Mouse (Mus musculus) neural tube, embryonic 11.5 days (tissue): Measurements from ENCODE around the gene Epha3. TPM values are rescaled to one million over a fixed set of nuclear protein-coding genes. Genes with fewer than 3 reads are reported as not detected.

Source experiments
- ATAC-seq: fragments of 200-750 bp; cut with Nextera tagmentation; 2 replicates; pipeline ENCODE4 v1.8.0; 2017; ENCODE audit warnings: moderate number of reproducible peaks, mild to moderate bottlenecking, moderate TSS enrichment, moderate library complexity; ENCODE audit not compliant: insufficient read depth, low FRiP score, low TSS enrichment
- DNase-seq: peaks from one replicate; pipeline ENCODE4 v3.0.0-alpha.2; 2015; ENCODE audit warnings: low spot score
- H3K27ac ChIP-seq: fragments of 300-500 bp; sonication (generic); 2 replicates; pipeline ENCODE4 v1.5.1; 2014; ENCODE audit warnings: low read depth, mild to moderate bottlenecking, low read length
- H3K27me3 ChIP-seq: fragments of 300-500 bp; sonication (generic); 2 replicates; pipeline ENCODE4 v1.6.1; 2014; ENCODE audit warnings: mild to moderate bottlenecking, low read length, mixed read lengths; ENCODE audit not compliant: control insufficient read depth, insufficient read depth
- H3K36me3 ChIP-seq: fragments of 300-500 bp; sonication (generic); 2 replicates; pipeline ENCODE4 v1.6.1; 2014; ENCODE audit warnings: mild to moderate bottlenecking, low read length, moderate library complexity, mixed read lengths; ENCODE audit not compliant: control insufficient read depth, insufficient read depth
- H3K4me1 ChIP-seq: fragments of 300-500 bp; sonication (generic); 2 replicates; pipeline ENCODE4 v1.6.1; 2014; ENCODE audit warnings: low read length, mixed read lengths; ENCODE audit not compliant: control insufficient read depth, insufficient read depth
- H3K4me2 ChIP-seq: fragments of 300-500 bp; sonication (generic); 2 replicates; pipeline ENCODE4 v1.6.1; 2014; ENCODE audit warnings: low read depth, mild to moderate bottlenecking, moderate library complexity
- H3K4me3 ChIP-seq: fragments of 300-500 bp; sonication (generic); 2 replicates; pipeline ENCODE4 v1.5.1; 2014; ENCODE audit warnings: low read depth, low read length
- H3K9ac ChIP-seq: fragments of 300-500 bp; sonication (generic); 2 replicates; pipeline ENCODE4 v1.6.1; 2014; ENCODE audit warnings: mild to moderate bottlenecking, low read length
- H3K9me3 ChIP-seq: fragments of 300-500 bp; sonication (generic); 2 replicates; pipeline ENCODE4 v1.6.1; 2016; ENCODE audit warnings: low read length; ENCODE audit not compliant: control insufficient read depth
- WGBS: fragments of 180-500 bp; shearing (Covaris S2); extraction: QIAGEN DNeasy Blood & Tissue Kit; methylation state at CpG from one replicate; pipeline ENCODE4 v1.1.7; 2014; 5-methylcytosine and 5-hydroxymethylcytosine counted together
- polyA plus RNA-seq: library from polyadenylated mRNA; unstranded; fragments of >200 nt; fragmentation: Nextera tagmentation; extraction: Ambion mirVana; gene quantifications from 2 replicates; pipeline ENCODE4 v1.2.1, GENCODE M21; 2014

The Epha3 gene
- polyA plus RNA-seq, 1 experiment from 2014 or later: 91.9 TPM

DNA sequence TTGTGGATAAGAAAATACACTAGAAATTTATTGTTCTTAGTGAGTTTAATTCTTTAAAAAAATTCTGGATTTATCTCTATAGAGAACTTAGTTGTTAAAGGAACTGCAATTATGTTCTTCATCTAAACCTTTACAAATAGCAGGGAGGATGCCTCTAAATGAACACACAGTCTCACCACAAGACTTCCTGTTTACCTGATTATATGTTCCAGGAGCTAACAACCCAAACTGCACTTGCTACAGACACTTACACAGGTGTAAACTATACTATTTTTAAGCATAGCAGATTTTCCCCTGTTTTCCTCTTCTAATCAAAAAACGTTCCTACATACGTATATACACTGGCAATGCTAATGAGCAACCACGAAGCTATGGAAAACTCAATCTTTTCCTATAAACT, 13.7 kb downstream of the Epha3 start:
- no peaks in the 10 kb centered on the region for H3K9me3 ChIP-seq

DNA sequence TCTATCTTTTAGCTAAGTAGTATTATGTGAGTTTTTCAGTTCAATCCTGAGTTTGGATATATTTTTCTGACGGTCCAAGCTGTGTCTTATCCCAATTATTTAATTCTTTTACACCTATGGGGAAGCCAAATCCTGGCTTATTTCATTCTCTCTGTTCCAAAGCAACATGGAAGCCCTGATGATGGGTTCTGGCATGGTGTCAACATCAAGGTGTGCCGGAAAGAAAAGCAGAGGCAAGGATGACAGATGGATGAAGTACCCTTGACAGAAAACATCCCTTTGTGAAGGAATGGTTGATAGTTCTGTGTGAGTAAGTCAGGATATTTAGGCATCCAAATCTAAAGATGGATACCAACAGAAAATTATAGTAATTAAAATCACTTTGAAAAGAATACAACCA, 21.1 kb downstream of the Epha3 start:
- Histone ChIP-seq H3K4me2 (no peak overlapping the region), H3K27ac (no peak overlapping the region), H3K36me3 (no peaks in the 10 kb centered on the region), H3K4me3 (no peak overlapping the region), H3K4me1 (no peaks in the 10 kb centered on the region), H3K27me3 (no peaks in the 10 kb centered on the region), H3K9me3 (no peaks in the 10 kb centered on the region), H3K9ac (no peak overlapping the region)
- DNase-seq (no peak), ATAC-seq (no peak)
- 95% methylated on average over 2 of the region's 2 CpGs for WGBS

More for the DNA sequence above, 13.7 kb downstream of the Epha3 start:
- Histone ChIP-seq H3K4me2 (no peak overlapping the region), H3K36me3 (no peaks in the 10 kb centered on the region), H3K27ac (no peak overlapping the region), H3K4me3 (no peak overlapping the region), H3K27me3 (no peaks in the 10 kb centered on the region), H3K4me1 (no peaks in the 10 kb centered on the region), H3K9ac (no peak overlapping the region)
- DNase-seq: no peak
- 93% methylated on average over 3 of the region's 3 CpGs for WGBS
- no peak for ATAC-seq

DNA sequence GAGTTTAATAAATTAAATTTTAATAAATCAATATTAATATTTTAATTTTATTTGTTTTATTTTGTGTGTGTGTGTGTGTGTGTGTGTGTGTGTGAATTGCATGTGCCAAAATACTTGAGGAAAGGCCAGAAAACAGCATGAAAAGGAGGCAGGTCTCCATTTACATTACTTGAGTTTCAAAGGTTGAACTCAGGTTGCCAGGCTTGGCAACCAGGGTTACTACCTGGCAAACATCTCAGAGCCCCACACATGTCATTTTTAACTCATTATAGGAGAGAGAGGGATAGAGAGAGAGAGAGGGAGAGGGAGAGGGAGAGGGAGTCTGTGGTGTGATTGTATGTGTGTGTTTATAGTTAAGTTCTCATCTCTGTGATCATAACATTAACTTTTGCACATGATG, 26.5 kb downstream of the Epha3 start:
- no peak overlapping the region for H3K4me2 ChIP-seq
- no peak overlapping the region for H3K4me3 ChIP-seq
- ATAC-seq (no peak), DNase-seq (no peak)
- no peak overlapping the region for H3K9ac ChIP-seq
- H3K4me1 ChIP-seq: no peaks in the 10 kb centered on the region
- no peaks in the 10 kb centered on the region for H3K27me3 ChIP-seq
- no peak overlapping the region for H3K27ac ChIP-seq
- no peaks in the 10 kb centered on the region for H3K9me3 ChIP-seq
- no peaks in the 10 kb centered on the region for H3K36me3 ChIP-seq

GRCm38 (mm10) chr16:63821164-63821563, 42.8 kb downstream of the Epha3 start:
- no peak for ATAC-seq

DNA sequence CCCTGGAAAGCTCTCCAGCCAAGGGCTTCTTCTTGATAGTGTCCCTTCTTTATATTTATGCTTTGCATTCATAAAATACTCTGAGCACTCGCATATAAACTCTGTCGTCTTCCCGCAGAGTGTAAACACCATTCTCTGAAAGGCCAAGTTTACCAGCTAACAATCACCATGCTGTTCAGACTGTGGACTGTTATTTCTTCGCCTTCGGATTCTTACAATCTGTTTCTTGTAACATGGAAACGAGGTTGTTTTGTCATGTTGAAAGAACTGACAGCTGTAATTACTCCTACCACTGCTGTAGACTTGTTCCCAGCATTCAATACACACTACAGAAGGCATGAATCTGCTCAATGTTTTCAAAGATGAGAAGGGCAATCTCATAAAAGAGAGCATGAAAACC, 46.4 kb downstream of the Epha3 start:
- DNase-seq: no peak
- ATAC-seq: no peak
- no peak overlapping the region for H3K27ac ChIP-seq
- H3K4me2 ChIP-seq: no peak overlapping the region
- H3K4me1 ChIP-seq: peaks cover 6% of the 10 kb centered on the region; the same call in 1 of the 2 replicates
- WGBS: 54% methylated on average over 6 of the region's 6 CpGs
- H3K9me3 ChIP-seq: no peaks in the 10 kb centered on the region
- no peaks in the 10 kb centered on the region for H3K36me3 ChIP-seq
- no peak overlapping the region for H3K4me3 ChIP-seq
- no peak overlapping the region for H3K9ac ChIP-seq
- no peaks in the 10 kb centered on the region for H3K27me3 ChIP-seq

More at GRCm38 (mm10) chr16:63821164-63821563, 42.8 kb downstream of the Epha3 start:
- Histone ChIP-seq H3K9me3 (no peaks in the 10 kb centered on the region), H3K9ac (no peak overlapping the region), H3K36me3 (no peaks in the 10 kb centered on the region), H3K27ac (no peak overlapping the region), H3K4me3 (no peak overlapping the region), H3K4me1 (peaks cover 4% of the 10 kb centered on the region; the same call in 1 of the 2 replicates), H3K4me2 (no peak overlapping the region), H3K27me3 (no peaks in the 10 kb centered on the region)
- WGBS: 47% methylated on average over 2 of the region's 2 CpGs
- DNase-seq: peak; percentile 14

- H3K9ac ChIP-seq: no peak overlapping the region
- DNase-seq (no peak), ATAC-seq (no peak)
- H3K27me3 ChIP-seq: no peaks in the 10 kb centered on the region
- H3K4me2 ChIP-seq: no peak overlapping the region
- 0 out of 2 replicates have a peak, but pooled peaks cover 6% of the 10 kb centered on the region for H3K4me1 ChIP-seq
- 33% methylated on average over 1 of the region's 1 CpGs for WGBS
- H3K9me3 ChIP-seq: no peaks in the 10 kb centered on the region
- no peaks in the 10 kb centered on the region for H3K36me3 ChIP-seq
- H3K4me3 ChIP-seq: no peak overlapping the region
- H3K27ac ChIP-seq: no peak overlapping the region
Measured at GRCm38 (mm10) chr16:63816672-63817071, 47.3 kb downstream of the Epha3 start.

DNA sequence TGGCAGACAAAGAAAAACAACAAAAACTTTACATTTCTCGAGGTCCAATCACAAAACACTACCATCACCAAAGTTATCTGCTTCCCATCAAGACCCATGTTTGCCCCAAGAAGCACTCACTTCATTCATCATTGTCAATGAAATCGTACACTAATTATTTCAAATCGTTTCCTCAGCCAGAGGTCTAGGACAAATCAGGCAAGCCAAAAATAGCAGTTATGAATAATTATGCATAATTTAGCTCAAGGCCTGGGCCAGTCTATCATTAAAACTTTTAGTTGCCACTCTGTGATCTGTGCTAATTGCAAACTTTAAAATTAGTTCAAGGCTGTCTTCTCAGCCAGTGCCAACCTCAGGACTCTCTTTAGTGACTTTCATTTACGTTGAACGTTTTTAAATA, 54.1 kb downstream of the Epha3 start:
- H3K36me3 ChIP-seq: no peaks in the 10 kb centered on the region
- no peak for ATAC-seq
- peaks cover 3% of the 10 kb centered on the region; the same call in 1 of the 2 replicates for H3K4me1 ChIP-seq
- no peaks in the 10 kb centered on the region for H3K27me3 ChIP-seq
- WGBS: 70% methylated on average over 5 of the region's 5 CpGs
- H3K27ac ChIP-seq: no peak overlapping the region
- no peak overlapping the region for H3K9ac ChIP-seq
- H3K9me3 ChIP-seq: no peaks in the 10 kb centered on the region
- no peak overlapping the region for H3K4me3 ChIP-seq
- no peak for DNase-seq
- H3K4me2 ChIP-seq: no peak overlapping the region

- Histone ChIP-seq H3K4me2 (no peak overlapping the region), H3K9me3 (no peaks in the 10 kb centered on the region), H3K27ac (no peak overlapping the region), H3K9ac (no peak overlapping the region), H3K4me3 (no peak overlapping the region), H3K4me1 (peaks cover 3% of the 10 kb centered on the region; the same call in 1 of the 2 replicates), H3K36me3 (no peaks in the 10 kb centered on the region), H3K27me3 (no peaks in the 10 kb centered on the region)
- no peak for DNase-seq
- no peak for ATAC-seq
Measured at GRCm38 (mm10) chr16:63808991-63809390, 55.0 kb downstream of the Epha3 start.

- Histone ChIP-seq H3K4me1 (peaks cover 3% of the 10 kb centered on the region; the same call in 1 of the 2 replicates), H3K9ac (no peak overlapping the region), H3K4me2 (no peak overlapping the region), H3K27me3 (no peaks in the 10 kb centered on the region), H3K36me3 (no peaks in the 10 kb centered on the region), H3K27ac (peak overlapping the region; percentile 34; the same call in 1 of the 2 replicates), H3K9me3 (no peaks in the 10 kb centered on the region), H3K4me3 (no peak overlapping the region)
- ATAC-seq: peak; percentile 97
- DNase-seq: peak; percentile 79
- WGBS: 23% methylated on average over 5 of the region's 5 CpGs
Measured at GRCm38 (mm10) chr16:63806437-63807129, 57.4 kb downstream of the Epha3 start.
